Comparison of ENCODE assay signal across 1 mouse cellular context in the genomic region with DNA sequence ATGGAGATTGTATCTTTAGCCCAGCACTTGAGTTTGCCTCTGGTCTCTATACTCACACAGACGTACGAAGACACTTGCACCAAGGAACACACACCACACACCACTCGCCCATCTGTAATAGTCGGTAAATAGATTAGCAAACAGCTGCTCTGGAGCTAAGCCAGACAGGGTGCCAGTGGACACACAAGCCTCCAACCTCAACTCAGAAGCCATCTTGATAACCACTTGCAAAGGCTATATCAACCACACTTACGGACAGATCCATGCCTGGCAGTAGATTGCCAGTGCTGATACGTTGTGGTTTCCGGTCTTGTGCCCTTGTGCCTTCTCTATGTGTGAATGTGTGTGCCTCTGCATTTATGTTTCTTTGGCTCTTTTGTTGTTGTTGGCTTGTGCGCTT.
TF ChIP-seq lines count a peak whose summit lies in the region.

No protein-coding gene starts in this region.

TF ChIP-seq in MEL, 35 proteins besides CTCF, POLR2A, EP300 and RAD21 (continued from another document):
- no peak for TF ChIP-seq CHD1 (IDR thresholded peaks at IDR 0.05; ENCODE audit: low read depth, low read length)
- peak; percentile 74; the same call in 1 of the 2 replicates for TF ChIP-seq BHLHE40 (IDR thresholded peaks at IDR 0.05; ENCODE audit: borderline replicate concordance, low read depth, low read length)
- TF ChIP-seq UBTF (IDR thresholded peaks at IDR 0.05; ENCODE audit: borderline replicate concordance, insufficient read depth, low read depth, low read length) = no peak
- TF ChIP-seq JUND (IDR thresholded peaks at IDR 0.05; ENCODE audit: low read depth, low read length) = no peak
- TF ChIP-seq RCOR1 (IDR thresholded peaks at IDR 0.05; ENCODE audit: low read depth, low read length) = peak; percentile 63; the same call in 1 of the 2 replicates
- TF ChIP-seq GATA1 (IDR thresholded peaks at IDR 0.05; ENCODE audit: low read depth, low read length) = peak; percentile 95
